Mouse (Mus musculus) stomach, embryonic 14.5 days (tissue): ENCODE measurements around the gene Gstm2. TPM values are rescaled to one million over a fixed set of nuclear protein-coding genes. Genes with fewer than 3 reads are reported as not detected.
A peak's percentile ranks its signal among the peaks of the same experiment; 100 is the strongest.
"Not testable (repeated sequence)": the region's sequence is repeated elsewhere in the genome, so short reads cannot be mapped to it uniquely, and the experiment has no call there.

Source experiments
- ATAC-seq: fragments of 200-750 bp; cut with Nextera tagmentation; 2 replicates; pipeline ENCODE4 v1.8.0; 2017; ENCODE audit warnings: low read depth, moderate TSS enrichment; ENCODE audit not compliant: insufficient number of reproducible peaks, insufficient read depth, low FRiP score
- H3K27ac ChIP-seq: fragments of 300-500 bp; sonication (generic); 2 replicates; pipeline ENCODE4 v1.5.1; 2014; ENCODE audit warnings: mild to moderate bottlenecking, low read length, moderate library complexity, mixed read lengths
- H3K27me3 ChIP-seq: fragments of 300-500 bp; sonication (generic); 2 replicates; pipeline ENCODE4 v1.6.1; 2014; ENCODE audit warnings: low read length, control low read depth, mixed read lengths; ENCODE audit not compliant: control insufficient read depth, insufficient read depth
- H3K36me3 ChIP-seq: fragments of 300-500 bp; sonication (generic); 2 replicates; pipeline ENCODE4 v1.6.1; 2014; ENCODE audit warnings: mild to moderate bottlenecking, control low read depth, low read length, moderate library complexity, mixed read lengths; ENCODE audit not compliant: control insufficient read depth, insufficient read depth
- H3K4me1 ChIP-seq: fragments of 300-500 bp; sonication (generic); 2 replicates; pipeline ENCODE4 v1.6.1; 2014; ENCODE audit warnings: low read length, control low read depth, mixed read lengths; ENCODE audit not compliant: control insufficient read depth, insufficient read depth
- H3K4me2 ChIP-seq: fragments of 300-500 bp; sonication (generic); replicated peaks from 2 replicates; pipeline ENCODE4 v1.6.1; 2014; ENCODE audit warnings: low read depth, low read length, control low read depth
- H3K4me3 ChIP-seq: fragments of 300-500 bp; sonication (generic); 2 replicates; pipeline ENCODE4 v1.5.1; 2014; ENCODE audit warnings: low read depth, low read length, control low read depth
- H3K9ac ChIP-seq: fragments of 300-500 bp; sonication (generic); replicated peaks from 2 replicates; pipeline ENCODE4 v1.6.1; 2014; ENCODE audit warnings: low read depth, mild to moderate bottlenecking, control low read depth, low read length, moderate library complexity, mixed read lengths
- H3K9me3 ChIP-seq: fragments of 300-500 bp; sonication (generic); 2 replicates; pipeline ENCODE4 v1.6.1; 2016; ENCODE audit warnings: low read depth, low read length, control low read depth; ENCODE audit not compliant: control insufficient read depth
- WGBS: fragments of 180-500 bp; shearing (Covaris S2); extraction: QIAGEN DNeasy Blood & Tissue Kit; methylation state at CpG from one replicate; pipeline ENCODE4 v1.1.7; 2014; 5-methylcytosine and 5-hydroxymethylcytosine counted together
- polyA plus RNA-seq: library from polyadenylated mRNA; unstranded; fragments of >200 nt; fragmentation: Nextera tagmentation; extraction: Ambion mirVana; gene quantifications from 2 replicates; pipeline ENCODE4 v1.2.1, GENCODE M21; 2014

Gstm2 gene
- polyA plus RNA-seq, 1 experiment from 2014 or later, result 169 TPM

- not testable (repeated sequence) for H3K27ac ChIP-seq, ATAC-seq, H3K9ac ChIP-seq, H3K9me3 ChIP-seq, H3K4me2 ChIP-seq, H3K4me1 ChIP-seq, H3K27me3 ChIP-seq, H3K4me3 ChIP-seq, H3K36me3 ChIP-seq
- WGBS, result 69% methylated on average over 11 of the region's 11 CpGs
Measured at GRCm38 (mm10) chr3:108020351-108021022, 34.2 kb upstream of the Gstm2 start.

- H3K9ac ChIP-seq, H3K4me3 ChIP-seq, H3K36me3 ChIP-seq, H3K4me1 ChIP-seq, ATAC-seq, H3K27ac ChIP-seq, H3K9me3 ChIP-seq, H3K4me2 ChIP-seq, H3K27me3 ChIP-seq: not testable (repeated sequence)
- WGBS, result 69% methylated on average over 3 of the region's 3 CpGs
Measured at GRCm38 (mm10) chr3:108019226-108019625, 33.0 kb upstream of the Gstm2 start.

- Histone ChIP-seq H3K27me3 (no peaks in the 10 kb centered on the region), H3K4me2 (peak overlapping the region; percentile 66), H3K27ac (peak overlapping the region; percentile 81), H3K4me3 (peak overlapping the region; percentile 26), H3K36me3 (no peaks in the 10 kb centered on the region), H3K9me3 (no peaks in the 10 kb centered on the region), H3K4me1 (peaks cover 3% of the 10 kb centered on the region; the same call in 1 of the 2 replicates), H3K9ac (no peak overlapping the region; the same call in 1 of the 2 replicates)
- WGBS, result 19% methylated on average over 14 of the region's 14 CpGs
- ATAC-seq, result no peak
Measured at GRCm38 (mm10) chr3:108018190-108018820, 32.1 kb upstream of the Gstm2 start.

DNA sequence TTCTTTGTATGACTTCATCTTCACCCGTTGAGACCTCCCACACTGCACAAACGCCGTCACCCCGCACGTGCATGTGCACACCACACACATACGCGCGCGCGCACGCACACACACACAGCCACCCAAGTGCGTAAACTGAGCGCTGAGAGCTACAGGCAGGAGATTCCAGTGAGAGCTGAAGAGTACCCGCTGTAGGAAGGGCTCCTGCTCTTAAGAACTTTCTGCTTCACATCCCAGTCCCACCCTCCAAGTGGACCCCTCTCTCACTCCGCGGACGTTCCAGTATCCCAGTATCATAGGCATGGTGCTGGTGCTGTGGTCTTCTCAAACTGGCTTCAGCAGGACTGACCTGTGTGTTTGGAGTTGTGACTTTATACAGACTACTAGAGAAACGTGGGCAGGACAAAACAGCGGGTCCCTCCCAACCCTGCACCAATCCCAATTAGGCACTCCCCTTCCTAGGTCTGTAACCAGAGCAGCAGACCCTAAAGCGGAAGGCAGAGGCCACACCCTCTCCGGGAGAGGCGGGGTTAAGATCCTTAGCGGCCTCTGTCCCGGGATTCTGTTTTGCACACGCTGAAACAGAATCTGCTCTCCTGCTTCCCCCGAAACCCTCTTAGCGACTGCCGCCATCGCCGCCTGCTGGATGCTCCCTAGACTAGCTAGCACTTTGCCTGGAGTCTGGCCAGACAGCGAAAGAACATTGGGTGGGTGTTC lies 31.4 kb upstream of the Gstm2 start, which contains the start of gene Gstm1:
Gene Gstm1 (minus strand): TSS at position 501 of the 717 bp plus-strand sequence.
- 0% methylated on average over 31 of the region's 31 CpGs for WGBS
- H3K9ac ChIP-seq, result peak within 1 kb of the TSS; percentile 32; the same call in 1 of the 2 replicates
- H3K36me3 ChIP-seq, result no peaks in the 10 kb centered on the region
- peak within 1 kb of the TSS; percentile 66 for H3K4me2 ChIP-seq
- no peaks in the 10 kb centered on the region for H3K9me3 ChIP-seq
- no peaks in the 10 kb centered on the region for H3K27me3 ChIP-seq
- peaks cover 3% of the 10 kb centered on the region; the same call in 1 of the 2 replicates for H3K4me1 ChIP-seq
- peak within 1 kb of the TSS; percentile 35 for H3K4me3 ChIP-seq
- H3K27ac ChIP-seq, result peak within 1 kb of the TSS; percentile 81
- ATAC-seq, result peak; percentile 99

DNA sequence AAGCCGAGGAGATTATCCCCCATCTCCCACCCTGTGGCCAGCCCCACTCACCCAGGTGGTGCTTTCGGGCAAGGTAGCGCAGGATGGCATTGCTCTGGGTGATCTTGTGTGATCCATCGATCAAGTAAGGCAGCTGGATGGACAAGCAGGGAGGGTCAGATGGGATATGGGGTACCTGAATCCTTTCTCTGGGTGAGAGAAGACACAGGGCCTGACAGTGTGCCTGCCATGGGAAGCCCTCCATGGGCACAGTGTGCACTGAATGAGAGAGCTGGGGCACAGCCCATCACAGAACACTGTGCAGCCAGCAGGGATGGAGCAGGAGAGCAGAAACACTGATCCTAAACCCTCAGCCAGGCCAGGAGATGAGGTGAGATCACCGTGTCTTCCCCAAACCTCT lies 30.2 kb upstream of the Gstm2 start:
- not testable (repeated sequence) for H3K27me3 ChIP-seq, ATAC-seq, H3K27ac ChIP-seq, H3K4me1 ChIP-seq, H3K9me3 ChIP-seq, H3K9ac ChIP-seq, H3K4me3 ChIP-seq, H3K36me3 ChIP-seq
- 82% methylated on average over 5 of the region's 5 CpGs for WGBS
- H3K4me2 ChIP-seq, result peak overlapping the region; percentile 66

- Histone ChIP-seq H3K4me1 (peaks cover 3% of the 10 kb centered on the region; the same call in 1 of the 2 replicates), H3K9ac (no peak overlapping the region), H3K9me3 (no peaks in the 10 kb centered on the region), H3K4me3 (no peak overlapping the region), H3K36me3 (no peaks in the 10 kb centered on the region), H3K4me2 (no peak overlapping the region), H3K27me3 (no peaks in the 10 kb centered on the region), H3K27ac (no peak overlapping the region)
- no peak for ATAC-seq
- WGBS, result 92% methylated on average over 2 of the region's 2 CpGs
Measured at GRCm38 (mm10) chr3:108014974-108015346, 28.7 kb upstream of the Gstm2 start.

DNA sequence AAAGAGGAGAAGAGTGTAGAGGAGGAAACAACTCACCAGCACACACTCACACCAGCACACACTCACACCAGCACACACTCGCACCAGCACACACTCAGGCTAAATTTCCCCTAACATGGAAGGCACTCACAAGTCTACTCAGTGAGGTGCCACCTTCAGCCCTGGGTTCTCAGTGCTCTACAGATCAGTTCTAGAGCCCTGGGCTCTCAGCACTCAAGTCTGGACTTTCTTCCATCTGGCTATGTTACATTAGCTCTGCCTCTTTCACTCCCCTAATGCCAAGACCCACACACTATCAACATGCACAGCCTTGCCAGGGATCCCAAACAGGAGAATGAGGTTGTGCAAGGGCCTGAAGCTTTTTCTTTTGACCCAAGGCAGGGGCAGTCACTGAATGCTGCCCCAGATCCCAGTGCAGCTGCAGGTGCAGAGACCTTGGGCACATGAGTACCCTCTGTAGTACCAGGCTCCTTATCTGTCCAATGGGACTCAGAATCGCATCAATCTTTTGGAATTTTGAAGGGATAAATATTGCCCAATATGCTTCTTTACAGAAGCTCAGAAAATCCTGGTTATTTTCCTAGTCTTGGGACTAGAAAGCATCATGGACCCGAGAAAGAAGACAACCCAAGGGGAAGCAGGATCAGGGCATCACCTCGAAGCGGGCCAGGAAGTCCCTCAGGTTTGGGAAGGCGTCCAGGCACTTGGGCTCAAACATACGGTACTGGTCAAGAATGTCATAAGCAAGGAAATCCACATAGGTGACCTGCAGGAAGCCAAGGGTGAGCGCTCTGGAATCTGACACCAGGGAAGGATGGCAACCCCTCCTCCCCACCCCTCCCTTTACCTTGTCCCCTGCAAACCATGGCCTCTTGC lies 28.1 kb upstream of the Gstm2 start:
- ATAC-seq, result no peak
- 72% methylated on average over 7 of the region's 8 CpGs for WGBS
- no peak overlapping the region for H3K4me3 ChIP-seq
- H3K27ac ChIP-seq, result no peak overlapping the region
- H3K36me3 ChIP-seq, result no peaks in the 10 kb centered on the region
- H3K9ac ChIP-seq, result no peak overlapping the region
- no peak overlapping the region for H3K4me2 ChIP-seq
- no peaks in the 10 kb centered on the region for H3K27me3 ChIP-seq
- peaks cover 3% of the 10 kb centered on the region; the same call in 1 of the 2 replicates for H3K4me1 ChIP-seq
- no peaks in the 10 kb centered on the region for H3K9me3 ChIP-seq
